8 mouse cellular contexts compared by ENCODE assay signal in genomic region chr4:86750346-86750945, GRCm38 (mm10). TPM values are rescaled to one million over a fixed set of nuclear protein-coding genes. Genes with fewer than 3 reads are reported as not detected.
A peak's percentile ranks its signal among the peaks of the same experiment; 100 is the strongest.
DNase-seq lines count a peak whose midpoint lies in the region; ATAC-seq lines count a peak whose summit lies in the region.

No protein-coding gene starts in this region.

- peaks cover 2% of the 10 kb centered on the region; the same call in 1 of the 2 replicates for H3K36me3 ChIP-seq in hindbrain, embryonic 10.5 days
- H3K36me3 ChIP-seq in hindbrain, embryonic 11.5 days (ENCODE audit: control insufficient read depth, insufficient read depth, low read length), result no peaks in the 10 kb centered on the region
- no peaks in the 10 kb centered on the region for H3K36me3 ChIP-seq in heart, embryonic 13.5 days
- no peaks in the 10 kb centered on the region for H3K36me3 ChIP-seq in liver, embryonic 16.5 days (ENCODE audit: control insufficient read depth, insufficient read depth)

- ATAC-seq in hindbrain, embryonic 11.5 days (ENCODE audit: low FRiP score), result no peak
- no peak for ATAC-seq in heart, embryonic 13.5 days (ENCODE audit: extremely low read depth, insufficient number of reproducible peaks, low FRiP score, low TSS enrichment)
- ATAC-seq in liver, embryonic 16.5 days (ENCODE audit: low read depth), result no peak

- no peaks in the 10 kb centered on the region for H3K27me3 ChIP-seq in hindbrain, embryonic 10.5 days (ENCODE audit: insufficient read depth, poor library complexity, severe bottlenecking)
- no peaks in the 10 kb centered on the region for H3K27me3 ChIP-seq in hindbrain, embryonic 11.5 days (ENCODE audit: control insufficient read depth, insufficient read depth, low read length)
- H3K27me3 ChIP-seq in heart, embryonic 13.5 days (replicated peaks), result no peaks in the 10 kb centered on the region
- H3K27me3 ChIP-seq in liver, embryonic 16.5 days (ENCODE audit: control insufficient read depth, insufficient read depth, low read depth, low read length), result no peaks in the 10 kb centered on the region

- no peak overlapping the region for H3K27ac ChIP-seq in hindbrain, embryonic 10.5 days
- H3K27ac ChIP-seq in hindbrain, embryonic 11.5 days (ENCODE audit: low read depth, low read length), result no peak overlapping the region
- no peak overlapping the region for H3K27ac ChIP-seq in heart, embryonic 13.5 days (replicated peaks)
- H3K27ac ChIP-seq in liver, embryonic 16.5 days (ENCODE audit: low read length), result no peak overlapping the region

- H3K4me2 ChIP-seq in hindbrain, embryonic 11.5 days (replicated peaks; ENCODE audit: low read depth, low read length), result no peak overlapping the region
- peak overlapping the region; percentile 94 for H3K4me2 ChIP-seq in heart, embryonic 13.5 days
- peak overlapping the region; percentile 41 for H3K4me2 ChIP-seq in liver, embryonic 16.5 days (ENCODE audit: low read depth, low read length)

- H3K9ac ChIP-seq in hindbrain, embryonic 11.5 days (ENCODE audit: low read depth, low read length), result no peak overlapping the region
- H3K9ac ChIP-seq in heart, embryonic 13.5 days, result peak overlapping the region; percentile 64
- H3K9ac ChIP-seq in liver, embryonic 16.5 days (ENCODE audit: low read depth, low read length), result no peak overlapping the region

- H3K9me3 ChIP-seq in hindbrain, embryonic 10.5 days, result no peaks in the 10 kb centered on the region
- H3K9me3 ChIP-seq in hindbrain, embryonic 11.5 days (ENCODE audit: control insufficient read depth, low read length), result no peaks in the 10 kb centered on the region
- no peaks in the 10 kb centered on the region for H3K9me3 ChIP-seq in heart, embryonic 13.5 days
- H3K9me3 ChIP-seq in liver, embryonic 16.5 days (replicated peaks; ENCODE audit: control insufficient read depth, low read length), result no peaks in the 10 kb centered on the region

- no peak for DNase-seq in hindbrain, embryonic 10.5 days (ENCODE audit: low spot score)
- DNase-seq in hindbrain, embryonic 11.5 days (ENCODE audit: low spot score), result no peak
- DNase-seq in MEL-GATA-1-ER (ENCODE audit: extremely low read depth, low read depth), result peak; percentile 25
- peak; percentile 56 to 68 for DNase-seq in thymus, postnatal 36 days
- no peak for DNase-seq in embryo, embryonic 10 days (ENCODE audit: low spot score)
- no peak for DNase-seq in urinary bladder, postnatal 25 days (ENCODE audit: low spot score)

- H3K4me3 ChIP-seq in hindbrain, embryonic 10.5 days, result peak overlapping the region; percentile 89; the same call in 1 of the 2 replicates
- no peak overlapping the region for H3K4me3 ChIP-seq in hindbrain, embryonic 11.5 days (ENCODE audit: low read depth, low read length)
- peak overlapping the region; percentile 100 for H3K4me3 ChIP-seq in heart, embryonic 13.5 days
- peak overlapping the region; percentile 18; the same call in 1 of the 2 replicates for H3K4me3 ChIP-seq in liver, embryonic 16.5 days (ENCODE audit: low read depth, low read length)

- peaks cover 20% of the 10 kb centered on the region for H3K4me1 ChIP-seq in hindbrain, embryonic 10.5 days (replicated peaks)
- no peaks in the 10 kb centered on the region; the same call in 1 of the 2 replicates for H3K4me1 ChIP-seq in hindbrain, embryonic 11.5 days (replicated peaks; ENCODE audit: control insufficient read depth, insufficient read depth, low read length)
- peaks cover 25% of the 10 kb centered on the region for H3K4me1 ChIP-seq in heart, embryonic 13.5 days
- H3K4me1 ChIP-seq in liver, embryonic 16.5 days (ENCODE audit: control insufficient read depth, low read depth, low read length), result peaks cover 15% of the 10 kb centered on the region

- 79% methylated on average over 10 of the region's 10 CpGs for WGBS in hindbrain, embryonic 10.5 days
- 84% methylated on average over 10 of the region's 10 CpGs for WGBS in hindbrain, embryonic 11.5 days
- 69% methylated on average over 10 of the region's 10 CpGs for WGBS in heart, embryonic 13.5 days
- 46% methylated on average over 10 of the region's 10 CpGs for WGBS in liver, embryonic 16.5 days (ENCODE audit: insufficient replicate concordance)

RNA-seq across cellular contexts. Expression of gene Dennd4c, which starts 2.1 kb away (rescaled TPM):
- 5.4 and 5.5 TPM in 2 replicates for polyA plus RNA-seq in hindbrain, embryonic 10.5 days (2016; fragmentation: Nextera tagmentation; extraction: Ambion mirVana)
- polyA plus RNA-seq in hindbrain, embryonic 11.5 days (2014; fragmentation: Nextera tagmentation; extraction: Ambion mirVana), result 5.7 and 7.4 TPM in 2 replicates
- polyA plus RNA-seq in heart, embryonic 13.5 days (2015; fragmentation: Nextera tagmentation; extraction: Ambion mirVana), result 3.3 and 4.1 TPM in 2 replicates
- polyA plus RNA-seq in liver, embryonic 16.5 days (2015; fragmentation: Nextera tagmentation; extraction: Ambion mirVana), result 1.9 and 2.1 TPM in 2 replicates

Comparison
In these comparisons a context has a peak if more than half of its experiments do, and no peak if none do; other contexts are left out.
1. DNase-seq: peak in MEL-GATA-1-ER (single experiment) and thymus, postnatal 36 days (2 of 2); none in hindbrain, embryonic 10.5 days (single experiment), hindbrain, embryonic 11.5 days (single experiment), embryo, embryonic 10 days (single experiment) and urinary bladder, postnatal 25 days (single experiment).